Mouse (Mus musculus) spleen, adult 2 months (tissue): Measurements from ENCODE around the gene Olfr1294.

ENCODE experiments used
- CTCF ChIP-seq: fragments of 200-500 bp; IDR thresholded peaks from 2 replicates; pipeline ENCODE4 v1.5.1; 2011; ENCODE audit warnings: mild to moderate bottlenecking, inconsistent platforms; ENCODE audit not compliant: insufficient read depth, insufficient read length, insufficient replicate concordance; ENCODE audit errors: extremely low read depth
- POLR2A ChIP-seq: fragments of 200-500 bp; IDR thresholded peaks from 2 replicates; pipeline ENCODE4 v1.6.1; 2011; ENCODE audit warnings: low read depth, low read length, inconsistent platforms

GRCm38 (mm10) chr2:111569581-111569980 is 29.5 kb upstream of the Olfr1294 start, which contains the start of gene Olfr1295:
- TF ChIP-seq CTCF (no peak), POLR2A (no peak)
